Mouse (Mus musculus): ENCODE measurements around the gene Ppp1cb. TPM values are rescaled to one million over a fixed set of nuclear protein-coding genes. Genes with fewer than 3 reads are reported as not detected.
A peak's percentile ranks its signal among the peaks of the same experiment; 100 is the strongest.

Gene Ppp1cb
- polyA plus RNA-seq (2014; fragmentation: Nextera tagmentation; extraction: Ambion mirVana), result 204 and 220 TPM in 2 replicates

GRCm38 (mm10) chr5:32458408-32459143 lies at the start of gene Ppp1cb:
Gene Ppp1cb, plus strand, starts transcription at chr5:32458843.
- no peaks in the 10 kb centered on the region for H3K9me3 ChIP-seq (ENCODE audit: control insufficient read depth, low read length)
- H3K9ac ChIP-seq (ENCODE audit: low read length), result peak within 1 kb of the TSS; percentile 98
- no peaks in the 10 kb centered on the region for H3K27me3 ChIP-seq (ENCODE audit: control insufficient read depth, insufficient read depth, low read length)
- DNase-seq (ENCODE audit: low spot score) (peak; percentile 100), ATAC-seq (replicated peaks; ENCODE audit: low FRiP score) (peak; percentile 98)
- whole genome bisulfite sequencing, result 1% methylated on average over 46 of the region's 54 CpGs
- peak within 1 kb of the TSS; percentile 57 for H3K4me2 ChIP-seq (ENCODE audit: low read depth, low read length, severe bottlenecking)
- H3K4me1 ChIP-seq (replicated peaks; ENCODE audit: control insufficient read depth, insufficient read depth, low read length), result peaks cover 5% of the 10 kb centered on the region; the same call in 1 of the 2 replicates
- no peaks in the 10 kb centered on the region for H3K36me3 ChIP-seq (ENCODE audit: control insufficient read depth, insufficient read depth, low read length)
- peak within 1 kb of the TSS; percentile 99 for H3K27ac ChIP-seq (ENCODE audit: low read depth, low read length)
- peak within 1 kb of the TSS; percentile 96 for H3K4me3 ChIP-seq (ENCODE audit: low read depth, low read length)

DNA sequence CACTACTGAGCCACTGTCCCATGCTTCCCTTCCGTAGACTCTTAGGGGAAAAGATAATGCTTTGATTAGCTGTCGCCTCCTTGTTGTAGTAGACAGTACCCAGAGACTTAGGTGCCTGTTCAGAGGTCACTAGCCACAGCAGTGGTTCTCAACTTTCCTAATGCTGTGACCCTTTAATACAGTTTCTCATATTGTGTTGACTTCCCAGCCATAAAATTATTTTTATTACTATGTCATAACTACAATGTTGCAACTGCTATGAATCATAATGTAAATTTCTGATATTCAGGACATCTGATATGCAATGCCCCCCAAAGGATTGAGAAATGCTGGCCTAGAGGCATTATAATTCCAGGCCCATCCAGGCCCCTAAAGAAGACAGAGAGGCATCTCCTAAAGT lies 48.9 kb upstream of the Ppp1cb start:
- DNase-seq (ENCODE audit: low spot score) (no peak), ATAC-seq (replicated peaks; ENCODE audit: low FRiP score) (no peak)
- Histone ChIP-seq H3K9ac (ENCODE audit: low read length) (no peak overlapping the region), H3K4me2 (ENCODE audit: low read depth, low read length, severe bottlenecking) (no peak overlapping the region), H3K4me1 (replicated peaks; ENCODE audit: control insufficient read depth, insufficient read depth, low read length) (no peaks in the 10 kb centered on the region), H3K27ac (ENCODE audit: low read depth, low read length) (no peak overlapping the region), H3K4me3 (ENCODE audit: low read depth, low read length) (no peak overlapping the region), H3K9me3 (ENCODE audit: control insufficient read depth, low read length) (no peaks in the 10 kb centered on the region), H3K36me3 (ENCODE audit: control insufficient read depth, insufficient read depth, low read length) (no peaks in the 10 kb centered on the region), H3K27me3 (ENCODE audit: control insufficient read depth, insufficient read depth, low read length) (no peaks in the 10 kb centered on the region)
- WGBS, result 95% methylated on average over 2 of the region's 2 CpGs

- ATAC-seq (replicated peaks; ENCODE audit: low FRiP score), result no peak
- Histone ChIP-seq H3K4me1 (replicated peaks; ENCODE audit: control insufficient read depth, insufficient read depth, low read length) (no peaks in the 10 kb centered on the region), H3K27me3 (ENCODE audit: control insufficient read depth, insufficient read depth, low read length) (no peaks in the 10 kb centered on the region), H3K36me3 (ENCODE audit: control insufficient read depth, insufficient read depth, low read length) (no peaks in the 10 kb centered on the region), H3K4me3 (ENCODE audit: low read depth, low read length) (no peak overlapping the region), H3K27ac (ENCODE audit: low read depth, low read length) (no peak overlapping the region), H3K4me2 (ENCODE audit: low read depth, low read length, severe bottlenecking) (no peak overlapping the region), H3K9me3 (ENCODE audit: control insufficient read depth, low read length) (no peaks in the 10 kb centered on the region), H3K9ac (ENCODE audit: low read length) (no peak overlapping the region)
- WGBS, result 79% methylated on average over 3 of the region's 3 CpGs
- no peak for DNase-seq (ENCODE audit: low spot score)
These were observed 47.5 kb upstream of the Ppp1cb start for GRCm38 (mm10) chr5:32410954-32411688.

GRCm38 (mm10) chr5:32412186-32412950 lies 46.3 kb upstream of the Ppp1cb start:
- no peaks in the 10 kb centered on the region for H3K4me1 ChIP-seq (replicated peaks; ENCODE audit: control insufficient read depth, insufficient read depth, low read length)
- DNase-seq (ENCODE audit: low spot score) (no peak), ATAC-seq (replicated peaks; ENCODE audit: low FRiP score) (no peak)
- H3K4me3 ChIP-seq (ENCODE audit: low read depth, low read length), result no peak overlapping the region
- H3K9me3 ChIP-seq (ENCODE audit: control insufficient read depth, low read length), result no peaks in the 10 kb centered on the region
- no peak overlapping the region for H3K4me2 ChIP-seq (ENCODE audit: low read depth, low read length, severe bottlenecking)
- H3K27me3 ChIP-seq (ENCODE audit: control insufficient read depth, insufficient read depth, low read length), result no peaks in the 10 kb centered on the region
- H3K36me3 ChIP-seq (ENCODE audit: control insufficient read depth, insufficient read depth, low read length), result no peaks in the 10 kb centered on the region
- 21% methylated on average over 1 of the region's 1 CpGs for WGBS
- H3K9ac ChIP-seq (ENCODE audit: low read length), result no peak overlapping the region
- H3K27ac ChIP-seq (ENCODE audit: low read depth, low read length), result no peak overlapping the region

- Histone ChIP-seq H3K4me3 (ENCODE audit: low read depth, low read length) (no peak overlapping the region), H3K4me2 (ENCODE audit: low read depth, low read length, severe bottlenecking) (no peak overlapping the region), H3K9ac (ENCODE audit: low read length) (no peak overlapping the region), H3K27me3 (ENCODE audit: control insufficient read depth, insufficient read depth, low read length) (no peaks in the 10 kb centered on the region), H3K4me1 (replicated peaks; ENCODE audit: control insufficient read depth, insufficient read depth, low read length) (no peaks in the 10 kb centered on the region), H3K27ac (ENCODE audit: low read depth, low read length) (no peak overlapping the region), H3K9me3 (ENCODE audit: control insufficient read depth, low read length) (no peaks in the 10 kb centered on the region), H3K36me3 (ENCODE audit: control insufficient read depth, insufficient read depth, low read length) (no peaks in the 10 kb centered on the region)
- DNase-seq (ENCODE audit: low spot score) (no peak), ATAC-seq (replicated peaks; ENCODE audit: low FRiP score) (no peak)
- 77% methylated on average over 2 of the region's 2 CpGs for WGBS
These were observed 45.6 kb upstream of the Ppp1cb start for GRCm38 (mm10) chr5:32413083-32413482.

GRCm38 (mm10) chr5:32413569-32413968 lies 45.1 kb upstream of the Ppp1cb start:
- H3K4me1 ChIP-seq (replicated peaks; ENCODE audit: control insufficient read depth, insufficient read depth, low read length), result no peaks in the 10 kb centered on the region

GRCm38 (mm10) chr5:32414461-32414985 lies 44.1 kb upstream of the Ppp1cb start:
- no peak overlapping the region for H3K27ac ChIP-seq (ENCODE audit: low read depth, low read length)
- H3K9ac ChIP-seq (ENCODE audit: low read length), result no peak overlapping the region
- no peaks in the 10 kb centered on the region for H3K4me1 ChIP-seq (replicated peaks; ENCODE audit: control insufficient read depth, insufficient read depth, low read length)
- H3K27me3 ChIP-seq (ENCODE audit: control insufficient read depth, insufficient read depth, low read length), result no peaks in the 10 kb centered on the region
- no peak overlapping the region for H3K4me2 ChIP-seq (ENCODE audit: low read depth, low read length, severe bottlenecking)
- DNase-seq (ENCODE audit: low spot score) (no peak), ATAC-seq (replicated peaks; ENCODE audit: low FRiP score) (no peak)
- WGBS, result 90% methylated on average over 5 of the region's 5 CpGs
- H3K4me3 ChIP-seq (ENCODE audit: low read depth, low read length), result no peak overlapping the region
- H3K36me3 ChIP-seq (ENCODE audit: control insufficient read depth, insufficient read depth, low read length), result no peaks in the 10 kb centered on the region
- no peaks in the 10 kb centered on the region for H3K9me3 ChIP-seq (ENCODE audit: control insufficient read depth, low read length)

More at GRCm38 (mm10) chr5:32413569-32413968, 45.1 kb upstream of the Ppp1cb start:
- Histone ChIP-seq H3K9me3 (ENCODE audit: control insufficient read depth, low read length) (no peaks in the 10 kb centered on the region), H3K4me2 (ENCODE audit: low read depth, low read length, severe bottlenecking) (no peak overlapping the region), H3K4me3 (ENCODE audit: low read depth, low read length) (no peak overlapping the region), H3K36me3 (ENCODE audit: control insufficient read depth, insufficient read depth, low read length) (no peaks in the 10 kb centered on the region), H3K27me3 (ENCODE audit: control insufficient read depth, insufficient read depth, low read length) (no peaks in the 10 kb centered on the region), H3K27ac (ENCODE audit: low read depth, low read length) (no peak overlapping the region), H3K9ac (ENCODE audit: low read length) (no peak overlapping the region)
- WGBS, result 75% methylated on average over 2 of the region's 2 CpGs
- DNase-seq (ENCODE audit: low spot score), result no peak
- no peak for ATAC-seq (replicated peaks; ENCODE audit: low FRiP score)

DNA sequence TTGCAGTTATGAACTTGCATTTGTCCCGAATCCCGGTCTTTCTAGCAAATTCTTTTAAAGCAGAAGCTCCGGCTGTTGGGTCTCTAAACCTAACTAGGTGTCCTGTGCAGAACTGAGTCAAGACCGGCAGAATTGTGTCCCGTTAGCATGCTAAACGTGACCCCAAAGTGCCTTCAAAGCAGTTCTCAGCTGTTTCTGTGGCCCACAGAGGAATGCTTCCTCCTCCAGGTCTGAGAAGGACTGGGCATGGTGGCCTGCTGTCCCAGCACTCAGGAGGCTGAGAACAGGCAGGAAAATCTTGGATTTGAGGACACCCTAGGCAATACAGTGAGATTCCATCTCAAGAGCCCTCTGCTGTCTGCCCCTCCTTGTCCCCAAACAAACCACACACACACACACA lies 43.1 kb upstream of the Ppp1cb start:
- no peak overlapping the region for H3K27ac ChIP-seq (ENCODE audit: low read depth, low read length)
- WGBS, result 89% methylated on average over 6 of the region's 6 CpGs
- ATAC-seq (replicated peaks; ENCODE audit: low FRiP score) (no peak), DNase-seq (ENCODE audit: low spot score) (no peak)
- no peak overlapping the region for H3K4me3 ChIP-seq (ENCODE audit: low read depth, low read length)
- H3K4me2 ChIP-seq (ENCODE audit: low read depth, low read length, severe bottlenecking), result no peak overlapping the region
- H3K9me3 ChIP-seq (ENCODE audit: control insufficient read depth, low read length), result no peaks in the 10 kb centered on the region
- no peaks in the 10 kb centered on the region for H3K27me3 ChIP-seq (ENCODE audit: control insufficient read depth, insufficient read depth, low read length)
- no peaks in the 10 kb centered on the region for H3K36me3 ChIP-seq (ENCODE audit: control insufficient read depth, insufficient read depth, low read length)
- no peak overlapping the region for H3K9ac ChIP-seq (ENCODE audit: low read length)
- no peaks in the 10 kb centered on the region for H3K4me1 ChIP-seq (replicated peaks; ENCODE audit: control insufficient read depth, insufficient read depth, low read length)
